Mouse (Mus musculus) G1E (cell line): Measurements from ENCODE around the gene H60c. TPM values are rescaled to one million over a fixed set of nuclear protein-coding genes. Genes with fewer than 3 reads are reported as not detected.
"Not testable (repeated sequence)": the region's sequence is repeated elsewhere in the genome, so short reads cannot be mapped to it uniquely, and the experiment has no call there.

Experiments
- ATAC-seq: 2 replicates; pipeline ENCODE4 v1.8.0; 2016; ENCODE audit warnings: mild to moderate bottlenecking; ENCODE audit not compliant: insufficient number of reproducible peaks, poor library complexity, low FRiP score, severe bottlenecking; ENCODE audit errors: extremely low read depth
- DNase-seq: peaks from one replicate; pipeline ENCODE4 v3.0.0; 2012; ENCODE audit warnings: low spot score
- H3K27me3 ChIP-seq: 2 replicates; pipeline ENCODE4 v1.6.1; 2012; ENCODE audit warnings: mild to moderate bottlenecking, low read length, inconsistent platforms; ENCODE audit not compliant: insufficient read depth
- H3K36me3 ChIP-seq: replicated peaks from 2 replicates; pipeline ENCODE3; 2012; ENCODE audit warnings: mild to moderate bottlenecking, inconsistent platforms
- H3K4me1 ChIP-seq: 2 replicates; pipeline ENCODE4 v1.6.1; 2012; ENCODE audit warnings: low read depth, low read length, inconsistent platforms, mixed read lengths; ENCODE audit not compliant: insufficient read depth
- H3K4me3 ChIP-seq: 2 replicates; pipeline ENCODE4 v1.5.1; 2012; ENCODE audit warnings: low read depth, mild to moderate bottlenecking, inconsistent platforms, low read length, moderate library complexity, mixed read lengths
- H3K9me3 ChIP-seq: replicated peaks from 2 replicates; pipeline ENCODE4 v1.6.1; 2012; ENCODE audit warnings: inconsistent platforms
- CTCF ChIP-seq: IDR thresholded peaks from 2 replicates; pipeline ENCODE4 v1.5.1; 2012; ENCODE audit warnings: low read depth, low read length, inconsistent platforms, mixed read lengths
- GATA1 ChIP-seq: IDR thresholded peaks from 2 replicates; pipeline ENCODE4 v1.6.1; 2012; ENCODE audit warnings: borderline replicate concordance, low read length, inconsistent platforms, mixed read lengths
- GATA2 ChIP-seq: IDR thresholded peaks from 2 replicates; pipeline ENCODE4 v1.6.1; 2012; ENCODE audit warnings: low read depth, low read length, inconsistent platforms, borderline replicate concordance
- POLR2AphosphoS5 ChIP-seq: IDR thresholded peaks from 2 replicates; pipeline ENCODE4 v1.6.1; 2012; ENCODE audit warnings: low read depth, low read length, inconsistent platforms; ENCODE audit not compliant: insufficient replicate concordance
- TAL1 ChIP-seq: conservative IDR thresholded peaks from 2 replicates; pipeline ENCODE4 v1.6.1; 2012; ENCODE audit warnings: low read depth, low read length, inconsistent platforms, mixed read lengths
- polyA plus RNA-seq: library from polyadenylated mRNA; stranded (reverse); fragments of >175 nt; gene quantifications from 2 replicates; pipeline ENCODE4 v1.2.3, GENCODE M21; 2012
- total RNA-seq, 2 experiments: library from RNA; stranded (forward) in 1 of 2; stranded (reverse) in 1 of 2; fragments of 200-1000 nt in 1 of 2; fragments of >200 nt in 1 of 2; fragmentation: Nextera tagmentation in 1 of 2; gene quantifications; 2 replicates each; pipeline ENCODE4 v1.2.3; 2014 to 2017

H60c gene
- total and polyA plus RNA-seq, 3 experiments = 0.22 TPM; not detected in 2

- Histone ChIP-seq H3K9me3 (no peaks in the 10 kb centered on the region), H3K36me3 (no peaks in the 10 kb centered on the region), H3K4me1 (no peaks in the 10 kb centered on the region), H3K4me3 (no peak overlapping the region), H3K27me3 (no peaks in the 10 kb centered on the region)
- TF ChIP-seq GATA1 (no peak), POLR2AphosphoS5 (no peak), GATA2 (no peak), TAL1 (no peak), CTCF (no peak)
- ATAC-seq = no peak
- DNase-seq = no peak
Measured at GRCm38 (mm10) chr10:3274065-3274464, 6.5 kb upstream of the H60c start.

GRCm38 (mm10) chr10:3271036-3271435 lies 3.5 kb upstream of the H60c start:
- Histone ChIP-seq H3K9me3 (no peaks in the 10 kb centered on the region), H3K4me3 (no peak overlapping the region), H3K36me3 (no peaks in the 10 kb centered on the region), H3K27me3 (no peaks in the 10 kb centered on the region), H3K4me1 (no peaks in the 10 kb centered on the region)
- DNase-seq (no peak), ATAC-seq (no peak)
- TF ChIP-seq CTCF = no peak

- DNase-seq = no peak
- ATAC-seq = no peak
- H3K4me3 ChIP-seq = no peak overlapping the region
- TF ChIP-seq CTCF (no peak), GATA1 (no peak), GATA2 (no peak), POLR2AphosphoS5 (no peak), TAL1 (no peak)
- no peaks in the 10 kb centered on the region for H3K4me1 ChIP-seq
- H3K27me3 ChIP-seq = no peaks in the 10 kb centered on the region
- H3K36me3 ChIP-seq = no peaks in the 10 kb centered on the region
- no peaks in the 10 kb centered on the region for H3K9me3 ChIP-seq
Measured at GRCm38 (mm10) chr10:3266729-3267128, 842 bp downstream of the H60c start.

GRCm38 (mm10) chr10:3262784-3263183 lies 4.8 kb downstream of the H60c start:
- H3K27me3 ChIP-seq = no peaks in the 10 kb centered on the region
- DNase-seq (no peak), ATAC-seq (no peak)
- no peaks in the 10 kb centered on the region for H3K4me1 ChIP-seq
- H3K4me3 ChIP-seq = no peak overlapping the region
- H3K36me3 ChIP-seq = no peaks in the 10 kb centered on the region
- H3K9me3 ChIP-seq = no peaks in the 10 kb centered on the region
- TF ChIP-seq CTCF = no peak
- no peak for TF ChIP-seq GATA1
- TF ChIP-seq POLR2AphosphoS5 = no peak
- TF ChIP-seq GATA2 = no peak

- no peak for TF ChIP-seq TAL1
- TF ChIP-seq GATA1 = no peak
- TF ChIP-seq CTCF = no peak
- no peak for TF ChIP-seq POLR2AphosphoS5
- no peak for TF ChIP-seq GATA2
- no peaks in the 10 kb centered on the region for H3K9me3 ChIP-seq
- DNase-seq (no peak), ATAC-seq (no peak)
- no peaks in the 10 kb centered on the region for H3K4me1 ChIP-seq
- H3K27me3 ChIP-seq = no peaks in the 10 kb centered on the region
- no peak overlapping the region for H3K4me3 ChIP-seq
- no peaks in the 10 kb centered on the region for H3K36me3 ChIP-seq
Measured at GRCm38 (mm10) chr10:3257391-3257790, 10.2 kb downstream of the H60c start.

GRCm38 (mm10) chr10:3238436-3238835 lies 29.1 kb downstream of the H60c start:
- not testable (repeated sequence) for ATAC-seq, H3K9me3 ChIP-seq, H3K4me3 ChIP-seq, H3K27me3 ChIP-seq, DNase-seq, H3K4me1 ChIP-seq, H3K36me3 ChIP-seq

- ATAC-seq = no peak
- Histone ChIP-seq H3K4me1 (no peaks in the 10 kb centered on the region), H3K27me3 (no peaks in the 10 kb centered on the region), H3K36me3 (no peaks in the 10 kb centered on the region), H3K4me3 (no peak overlapping the region), H3K9me3 (no peaks in the 10 kb centered on the region)
- TF ChIP-seq CTCF (no peak), TAL1 (no peak), GATA1 (no peak), POLR2AphosphoS5 (no peak), GATA2 (no peak)
- no peak for DNase-seq
Measured at GRCm38 (mm10) chr10:3236638-3237270, 30.8 kb downstream of the H60c start.
